Mouse (Mus musculus): ENCODE measurements around the gene Zfhx3.

The Zfhx3 gene

DNA sequence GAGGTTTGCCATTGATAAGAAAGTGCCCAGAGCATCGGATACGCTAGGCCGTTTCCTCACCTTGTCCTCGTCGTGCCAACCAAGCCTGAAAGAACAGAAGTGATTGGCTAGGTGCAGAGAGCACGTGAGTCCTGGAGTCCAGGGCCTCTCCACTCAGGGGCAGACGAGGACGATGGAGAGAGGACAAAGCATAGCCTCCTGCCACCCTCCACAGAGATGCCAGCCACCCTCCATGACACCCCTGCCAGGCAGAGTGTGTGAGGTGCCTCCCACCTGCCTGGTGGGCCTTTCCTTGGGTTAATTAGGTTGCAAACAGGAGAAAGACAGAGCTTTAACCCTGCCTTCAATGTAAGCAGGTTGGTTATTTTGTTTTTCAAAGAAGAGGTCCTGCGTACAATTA is 965.6 kb downstream of the Zfhx3 start:
- DNase-seq: no peak

DNA sequence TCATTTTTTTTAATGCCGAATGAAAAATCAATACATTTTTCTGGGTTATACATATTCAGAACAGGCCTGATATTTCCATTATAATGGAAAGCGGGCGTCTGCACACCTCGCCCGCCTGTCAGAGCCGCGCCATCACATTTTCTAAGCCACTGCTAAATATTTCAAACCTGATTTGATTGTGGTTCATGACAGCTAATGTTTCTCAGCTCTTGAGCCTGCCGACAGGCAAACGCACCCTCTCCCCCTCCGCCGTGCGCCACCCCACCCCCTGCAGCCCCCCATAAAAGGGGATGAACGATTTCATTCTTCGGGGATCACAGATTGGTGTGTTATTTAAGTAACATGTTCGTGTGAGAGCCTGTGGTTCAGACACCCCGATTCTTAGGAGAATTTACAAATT is 966.1 kb downstream of the Zfhx3 start:
- DNase-seq: no peak

DNA sequence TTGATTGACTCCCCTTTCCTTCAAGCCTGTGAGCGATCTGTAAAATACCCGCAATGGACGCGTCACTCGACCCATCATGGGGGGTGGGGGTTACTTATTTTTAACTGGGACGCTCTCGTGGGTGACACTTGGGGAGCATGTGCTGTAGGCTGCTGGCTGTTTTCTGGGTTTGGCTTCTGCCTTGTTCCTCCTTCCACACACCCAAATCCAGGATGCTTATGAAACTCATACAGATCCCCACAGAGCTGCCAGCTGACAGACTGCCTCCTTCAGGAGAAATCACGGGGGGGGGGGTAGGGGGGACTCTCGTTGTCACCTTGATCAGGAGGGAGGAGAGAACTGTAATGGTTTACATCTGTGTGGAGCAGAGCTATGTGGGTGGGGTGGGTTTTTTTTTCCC is 966.6 kb downstream of the Zfhx3 start:
- no peak for DNase-seq

DNA sequence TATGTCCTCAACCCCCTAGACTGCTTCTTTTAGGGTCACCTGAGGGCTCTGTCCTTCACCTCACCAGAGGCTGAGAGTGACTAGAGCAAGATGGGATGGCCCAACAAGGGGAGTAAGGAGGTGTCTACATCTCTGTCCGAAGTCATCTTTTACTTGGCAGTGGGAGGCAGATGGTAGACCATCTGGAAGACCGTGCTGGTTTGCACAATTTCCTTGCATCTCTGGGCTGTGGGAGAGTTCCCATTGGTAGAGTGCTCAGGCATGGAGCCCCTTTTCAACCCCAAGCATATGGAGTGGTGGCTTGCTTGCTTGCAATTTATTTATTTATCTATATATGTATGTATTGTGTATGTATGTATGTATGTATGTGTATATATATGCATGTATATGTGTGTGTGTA is 967.0 kb downstream of the Zfhx3 start:
- DNase-seq: no peak

DNA sequence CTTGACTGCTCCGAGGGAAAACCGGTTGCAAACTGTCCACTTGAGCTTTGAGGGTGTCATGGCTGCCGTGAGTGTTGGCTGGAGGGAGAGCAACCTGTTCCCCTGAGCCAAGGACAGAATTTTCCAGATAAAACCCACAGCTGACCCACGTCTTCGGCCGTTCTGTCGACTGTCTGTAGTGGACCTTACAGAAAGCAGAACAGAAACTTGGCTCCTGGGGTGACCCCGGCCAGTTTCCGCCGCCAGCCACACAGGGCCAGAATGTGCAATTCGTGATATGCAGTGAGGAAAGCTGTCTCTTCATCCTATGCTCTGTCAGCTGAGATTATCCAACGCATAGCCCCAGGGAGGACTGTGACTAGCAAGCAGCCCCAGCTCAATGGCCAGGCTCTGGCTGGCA is 968.4 kb downstream of the Zfhx3 start:
- DNase-seq: no peak

DNA sequence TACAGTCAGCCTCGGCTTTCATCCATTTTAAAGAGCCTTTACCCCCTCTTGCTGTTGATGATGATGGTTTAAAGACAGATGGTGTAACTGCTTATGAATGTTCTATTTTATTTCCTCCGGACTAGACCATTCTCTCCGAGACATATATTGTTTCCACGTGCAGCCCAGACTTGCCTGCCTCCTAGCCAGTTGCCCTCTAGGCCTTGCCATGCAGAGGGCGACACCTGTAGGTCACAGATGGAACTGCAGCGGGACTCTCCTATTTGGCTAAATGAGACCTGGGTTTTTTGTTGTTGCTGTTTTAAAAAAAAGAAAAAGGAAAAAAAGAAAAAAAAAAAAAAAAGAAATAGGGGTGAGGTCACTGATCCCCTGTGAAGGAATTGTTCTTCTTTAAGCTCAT is 969.1 kb downstream of the Zfhx3 start:
- DNase-seq: peak; percentile 87

DNA sequence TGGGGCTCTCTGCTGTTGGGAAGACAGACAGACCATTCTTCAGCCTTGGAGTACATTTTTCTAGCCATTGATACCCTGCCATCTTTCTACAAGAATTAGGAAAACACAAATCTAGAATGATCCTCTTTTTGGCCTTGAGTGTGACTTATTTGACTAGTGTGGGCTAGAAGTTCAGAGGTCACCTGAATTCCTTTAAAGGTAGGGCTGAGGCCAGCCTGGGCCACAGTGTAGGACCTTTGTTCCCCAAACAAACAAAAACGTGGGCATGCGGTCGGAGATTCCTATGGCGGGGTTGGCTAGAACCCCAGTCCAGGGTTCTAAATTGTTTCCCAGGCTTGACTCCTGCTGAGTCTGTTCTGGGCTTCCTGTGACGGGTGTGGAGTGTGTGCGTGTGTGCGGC is 970.6 kb downstream of the Zfhx3 start:
- DNase-seq: no peak

DNA sequence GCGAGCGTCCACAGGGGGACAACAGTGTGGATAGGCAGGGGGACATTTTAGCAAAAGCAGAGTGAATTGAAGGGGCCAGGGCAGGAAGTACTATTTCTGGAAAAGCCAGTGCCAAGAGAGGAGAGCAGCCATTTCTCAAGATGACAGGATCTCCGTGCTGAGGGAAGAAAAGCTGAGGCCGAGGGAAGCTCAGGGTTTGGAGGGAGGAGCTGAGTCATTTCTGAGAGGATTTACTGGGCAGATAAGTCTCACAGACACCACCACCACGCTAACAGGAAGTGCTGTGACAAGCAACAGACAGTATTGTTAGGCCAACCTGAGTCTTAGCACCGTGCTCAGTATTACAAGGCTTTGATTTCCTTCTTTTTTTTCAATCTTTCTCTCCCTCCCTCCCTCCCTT is 973.0 kb downstream of the Zfhx3 start:
- no peak for DNase-seq

DNA sequence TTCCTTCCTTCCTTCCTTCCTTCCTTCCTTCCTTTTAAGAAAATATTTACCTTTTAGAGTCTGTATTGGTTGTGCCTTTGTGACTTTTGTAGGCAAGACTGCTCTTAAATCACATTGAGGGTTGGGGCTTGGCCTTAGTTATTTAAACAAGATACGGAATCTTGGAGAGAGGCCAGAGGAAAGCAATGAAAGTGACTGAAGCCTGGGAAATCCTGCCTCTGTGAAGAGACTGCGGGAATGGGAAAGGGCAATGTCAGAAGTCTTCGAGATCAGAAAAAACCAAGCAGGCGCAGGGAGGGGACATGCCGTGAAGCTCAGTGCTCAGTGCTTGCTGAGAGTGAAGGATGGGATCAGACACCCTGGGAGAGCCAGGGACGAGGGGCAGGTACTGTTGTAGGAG is 973.4 kb downstream of the Zfhx3 start:
- no peak for DNase-seq

DNA sequence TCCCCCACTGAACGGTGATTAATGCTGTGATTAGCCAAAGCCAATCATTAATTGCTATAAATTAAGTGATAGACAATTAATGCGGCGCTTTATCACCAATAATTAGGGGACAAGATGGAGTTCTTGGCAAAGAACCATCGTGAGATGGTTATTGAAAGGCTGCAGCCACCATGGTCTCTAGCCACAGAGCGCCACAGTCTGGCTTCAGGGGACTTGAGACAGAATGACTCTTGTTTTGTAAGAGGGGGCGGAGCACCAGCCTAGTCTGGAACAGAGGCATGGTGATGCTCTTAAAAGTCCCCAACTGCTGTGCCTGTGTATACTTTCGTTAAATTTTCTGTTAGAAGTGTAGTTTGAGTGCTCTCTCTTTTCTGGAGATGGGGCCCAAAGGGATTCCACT is 977.7 kb downstream of the Zfhx3 start:
- DNase-seq: no peak

DNA sequence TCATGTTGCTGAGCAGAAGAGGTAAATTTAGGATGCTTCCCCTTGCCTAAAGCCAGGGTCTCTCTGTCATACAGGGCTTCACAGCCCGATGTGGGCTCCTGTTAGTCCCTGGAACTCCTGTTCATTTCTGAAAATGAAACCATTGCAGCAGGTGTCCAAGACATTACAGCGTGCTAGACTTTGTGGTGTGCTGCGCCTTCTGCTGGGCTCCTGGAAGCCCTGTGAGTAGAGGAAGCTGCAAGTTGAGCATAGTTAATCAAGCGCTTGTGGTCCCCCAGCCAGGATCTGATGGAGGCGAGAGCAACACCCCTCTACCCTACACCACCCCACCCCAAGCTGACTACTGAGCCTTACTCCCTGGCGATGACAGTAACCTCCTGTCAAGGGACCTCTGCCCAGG is 980.7 kb downstream of the Zfhx3 start:
- DNase-seq: no peak

DNA sequence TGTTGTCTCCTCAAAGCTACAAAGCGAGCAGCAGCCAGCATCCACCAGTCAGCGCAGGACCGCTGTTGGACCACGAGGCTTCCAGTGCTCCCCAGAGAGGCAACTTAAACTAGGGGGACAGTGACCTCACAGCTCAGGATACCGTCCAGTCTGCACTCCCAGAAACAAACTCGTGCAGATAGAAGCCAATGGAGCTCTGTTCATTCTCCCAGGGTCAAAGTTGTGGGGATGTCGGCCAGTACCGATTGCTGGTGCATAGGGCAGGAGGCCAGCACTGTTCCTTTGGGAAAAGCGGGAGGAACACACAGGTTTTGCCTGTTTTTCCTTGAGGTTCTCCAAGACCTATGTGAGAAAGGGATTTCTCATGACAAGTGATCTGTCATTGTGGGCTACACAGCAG is 982.1 kb downstream of the Zfhx3 start:
- no peak for DNase-seq

DNA sequence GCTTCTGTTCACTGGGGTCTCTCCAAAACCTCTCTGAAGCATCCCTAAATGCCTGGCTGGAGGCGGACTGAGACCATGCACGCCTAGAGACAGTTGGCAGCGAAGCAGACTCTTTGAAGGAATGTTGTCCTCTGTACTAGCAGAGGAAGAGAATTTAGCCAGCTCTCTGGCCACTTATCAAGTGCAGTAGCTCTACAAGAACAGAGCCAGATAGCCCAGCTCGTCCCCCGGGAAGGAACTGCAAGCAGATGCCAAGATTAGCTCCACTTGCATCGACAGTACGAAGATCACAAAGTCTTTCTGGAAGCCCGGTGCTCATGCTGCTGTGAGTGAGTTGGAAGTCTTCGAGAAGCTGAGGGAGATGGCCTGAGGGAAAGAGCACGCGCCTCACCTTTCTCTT is 983.7 kb downstream of the Zfhx3 start:
- DNase-seq: no peak

DNA sequence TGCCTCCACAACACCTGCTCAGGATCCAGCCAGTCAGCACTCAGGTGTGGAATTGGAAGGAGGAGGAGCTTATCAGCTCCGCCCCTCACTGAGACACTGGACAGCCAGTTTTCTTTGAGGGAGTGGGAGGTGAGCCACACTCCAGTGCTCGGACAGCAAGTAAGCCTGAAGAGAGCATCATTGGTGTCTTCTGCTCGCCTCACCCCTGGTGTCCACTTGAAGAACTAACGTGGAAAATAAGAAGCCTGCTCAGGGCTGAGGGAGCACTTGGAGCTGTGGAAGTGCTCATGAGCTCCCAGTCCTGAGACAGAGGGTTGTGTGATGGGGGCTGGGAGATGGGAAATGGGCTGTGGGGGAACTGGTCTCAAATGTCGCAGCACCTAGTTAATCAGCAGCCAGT is 988.2 kb downstream of the Zfhx3 start:
- DNase-seq: no peak

DNA sequence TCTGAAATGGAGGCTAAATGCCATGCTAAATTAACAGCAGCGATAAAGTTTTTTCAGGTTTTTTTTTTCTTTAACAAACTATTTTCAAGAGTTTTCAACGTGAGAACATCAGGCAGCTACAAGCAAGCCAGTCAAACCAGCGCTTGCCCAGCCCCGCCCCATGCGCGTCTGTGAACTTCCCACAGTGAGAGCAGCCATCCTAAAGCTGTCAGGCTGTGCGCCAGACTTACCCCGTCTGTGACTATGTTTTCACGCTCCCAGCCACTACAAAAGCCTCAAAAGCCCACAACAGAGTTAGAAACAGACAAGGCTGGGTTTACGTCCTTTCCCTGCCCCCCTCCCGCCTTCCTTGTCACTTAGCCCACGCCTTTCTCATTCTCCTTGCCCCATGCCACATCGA is 989.4 kb downstream of the Zfhx3 start:
- DNase-seq: no peak

DNA sequence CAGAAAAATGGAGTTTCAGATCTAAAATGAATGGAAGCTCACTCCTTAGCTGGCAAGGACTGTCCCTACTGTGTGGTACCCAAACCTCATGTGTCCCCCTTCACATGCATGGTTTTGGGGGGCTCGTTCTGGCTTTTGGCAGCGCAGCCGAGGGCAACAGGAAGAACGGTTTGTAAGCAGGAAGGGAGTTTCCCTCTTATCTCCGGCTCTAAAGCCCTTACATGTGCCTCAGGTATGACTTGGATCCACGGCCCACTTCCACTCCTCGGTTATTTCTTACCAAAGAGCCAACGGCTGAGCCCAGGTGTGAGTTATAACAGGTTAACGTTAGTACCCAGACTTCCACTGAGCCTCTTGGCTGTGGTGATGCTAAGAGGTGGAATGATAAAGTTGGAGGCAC is 990.3 kb downstream of the Zfhx3 start:
- DNase-seq: no peak

DNA sequence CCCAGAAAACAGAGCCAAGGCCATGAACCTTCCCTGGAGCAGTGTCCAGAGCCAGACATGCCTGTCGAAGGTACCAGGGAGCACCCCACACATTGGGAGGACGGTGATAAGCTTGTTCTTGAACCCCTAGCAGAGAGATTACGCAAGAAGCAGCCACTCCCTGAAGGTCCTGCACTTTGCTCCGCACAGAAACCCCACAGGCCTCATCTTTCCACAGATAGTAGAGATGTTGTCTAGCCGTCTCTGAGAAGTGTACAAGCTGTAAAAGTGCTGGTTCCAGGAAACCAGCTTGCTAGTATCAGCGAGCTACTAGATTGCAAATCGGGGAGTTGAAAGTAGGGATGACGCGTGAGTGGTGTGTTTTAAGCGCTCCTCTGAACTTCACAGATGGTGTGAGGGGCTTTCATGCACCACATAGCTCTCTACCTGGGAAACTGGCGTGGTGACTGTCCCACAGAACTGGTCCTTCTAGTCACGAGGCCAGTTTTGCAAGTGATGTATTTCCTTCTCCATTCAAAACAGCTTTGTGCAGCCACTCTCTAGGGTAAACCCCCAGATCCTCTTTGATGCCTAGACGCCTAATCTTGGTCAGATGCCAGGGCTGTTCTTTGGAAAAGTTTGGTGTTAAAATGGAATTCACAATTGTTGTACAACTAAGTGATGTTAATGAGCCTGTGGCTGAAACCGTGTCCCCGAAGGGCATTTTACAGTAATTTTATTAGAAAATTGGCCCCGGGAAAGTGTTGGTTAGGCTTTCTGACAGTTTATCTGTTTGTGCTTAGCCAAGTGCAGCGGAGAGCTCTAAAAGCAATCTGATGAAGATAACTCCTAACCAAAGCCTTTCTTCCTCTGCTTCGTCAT is 993.6 kb downstream of the Zfhx3 start:
- no peak for DNase-seq

DNA sequence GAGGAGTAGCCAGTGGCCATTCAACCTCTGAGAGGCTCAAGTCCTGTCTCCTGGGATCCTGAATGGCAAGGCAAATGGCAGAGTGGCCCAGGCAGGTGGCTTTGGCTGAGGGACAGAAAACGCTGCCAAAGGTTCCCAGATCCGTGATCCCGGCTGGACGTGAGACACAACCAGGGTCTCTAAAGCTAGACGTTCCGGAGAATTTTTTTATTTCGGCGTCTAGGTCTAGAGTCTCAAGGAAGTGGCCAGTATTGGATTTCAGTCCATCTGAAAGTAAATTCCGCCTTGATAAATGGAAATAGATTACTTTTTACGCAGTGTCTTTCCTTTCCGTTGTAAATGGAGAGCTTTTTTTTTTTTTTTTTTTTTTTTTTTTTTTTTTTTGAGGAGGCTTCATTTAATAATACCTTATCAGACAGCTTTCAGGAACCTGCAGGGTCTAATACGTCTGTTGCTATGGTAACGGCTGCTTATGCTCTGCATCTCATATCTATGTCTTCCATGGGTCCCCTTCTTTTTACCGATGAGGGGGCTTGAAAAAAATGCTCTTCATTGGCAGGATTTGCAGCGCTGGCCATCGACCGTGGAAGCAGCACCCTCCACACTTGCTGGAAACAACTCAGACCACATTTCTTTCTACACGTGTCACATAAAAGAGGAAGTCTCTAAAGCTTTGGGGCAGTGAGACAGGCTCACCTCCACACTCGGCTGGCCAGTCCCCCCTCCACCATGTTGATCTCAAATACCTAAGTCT is 994.4 kb downstream of the Zfhx3 start:
- DNase-seq: no peak

DNA sequence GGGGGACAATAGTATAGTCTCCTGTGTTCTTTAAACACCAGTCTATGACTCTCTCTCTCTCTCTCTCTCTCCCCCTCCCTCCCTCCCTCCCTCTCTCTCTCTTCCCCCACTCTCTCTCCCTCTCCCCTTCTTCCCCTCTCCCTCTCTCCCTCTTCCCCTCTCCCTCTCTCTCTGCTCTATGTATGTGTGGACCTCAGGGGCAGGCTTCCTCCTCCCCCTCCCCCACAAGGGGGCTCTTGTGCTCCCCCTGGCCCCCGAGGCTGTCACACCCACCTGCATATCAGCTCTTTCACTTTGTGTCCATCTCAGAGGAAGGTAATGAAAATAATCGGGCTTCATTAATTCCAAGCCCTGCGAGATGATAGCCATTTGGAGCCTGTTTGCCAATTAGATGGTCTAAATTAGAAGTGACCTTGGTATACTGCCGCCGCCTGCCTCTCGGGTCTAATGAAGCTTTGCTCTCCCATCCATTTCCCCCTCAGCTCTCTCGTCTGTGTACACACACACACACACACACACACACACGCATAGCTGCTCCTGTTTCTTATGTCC is 995.5 kb downstream of the Zfhx3 start:
- no peak for DNase-seq

DNA sequence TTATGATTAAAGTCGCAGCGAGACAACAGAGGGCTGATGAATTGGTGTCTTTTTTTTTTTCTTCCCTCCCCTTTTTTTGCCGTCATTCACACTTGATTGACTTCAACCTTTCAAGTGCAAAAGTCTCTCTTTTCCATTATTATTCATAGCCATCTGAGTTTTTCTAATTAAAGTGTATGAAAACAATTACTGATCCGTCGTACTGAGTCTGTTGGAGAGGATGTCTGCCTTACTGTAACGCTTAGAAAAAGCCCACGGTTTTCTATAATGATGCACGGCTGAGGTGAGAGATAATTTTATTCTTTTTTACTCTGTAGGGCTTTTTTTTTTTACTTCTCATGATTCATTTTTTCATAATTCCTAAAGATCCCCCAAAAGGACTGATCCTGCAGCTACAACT is 1000.2 kb downstream of the Zfhx3 start:
- no peak for DNase-seq

DNA sequence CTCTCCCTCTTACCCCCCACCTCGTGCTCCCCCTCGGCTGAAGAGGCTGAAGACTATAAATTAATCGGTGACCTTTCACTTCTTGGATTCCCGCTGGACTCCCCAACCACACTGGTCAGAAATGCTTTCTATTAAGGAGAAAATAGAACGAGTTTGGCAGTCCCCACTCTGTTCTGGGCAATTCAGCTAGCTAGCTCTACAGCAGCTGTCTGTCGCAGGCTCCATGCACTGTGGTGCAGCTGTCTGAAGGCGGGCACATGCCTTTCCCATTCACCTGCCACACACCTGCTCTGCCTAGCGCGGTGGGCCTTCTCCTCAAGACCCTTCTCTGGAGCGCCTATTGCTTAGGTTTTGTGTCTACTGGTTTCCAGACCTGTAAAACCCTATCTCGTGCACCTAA is 1000.7 kb downstream of the Zfhx3 start:
- no peak for DNase-seq

DNA sequence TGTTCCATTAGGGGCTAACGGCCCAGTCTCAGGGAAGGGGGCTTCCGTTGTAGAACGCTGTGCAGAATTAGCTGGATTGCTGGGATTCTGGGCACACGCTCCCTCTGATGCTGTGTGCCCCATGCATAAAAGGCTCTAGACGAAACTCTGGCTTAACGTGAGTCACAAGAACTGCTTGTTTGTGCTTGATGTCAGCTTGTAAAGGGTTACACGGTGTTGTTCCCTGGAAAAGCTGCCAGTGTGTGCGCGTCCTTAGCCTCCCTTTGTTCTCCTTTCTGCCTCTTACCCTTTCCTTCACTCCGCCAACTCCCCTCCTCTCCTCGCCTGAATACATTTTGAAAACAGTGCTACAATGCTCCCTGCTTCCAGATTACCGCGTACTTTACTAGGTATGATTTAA is 1001.9 kb downstream of the Zfhx3 start:
- DNase-seq: no peak

DNA sequence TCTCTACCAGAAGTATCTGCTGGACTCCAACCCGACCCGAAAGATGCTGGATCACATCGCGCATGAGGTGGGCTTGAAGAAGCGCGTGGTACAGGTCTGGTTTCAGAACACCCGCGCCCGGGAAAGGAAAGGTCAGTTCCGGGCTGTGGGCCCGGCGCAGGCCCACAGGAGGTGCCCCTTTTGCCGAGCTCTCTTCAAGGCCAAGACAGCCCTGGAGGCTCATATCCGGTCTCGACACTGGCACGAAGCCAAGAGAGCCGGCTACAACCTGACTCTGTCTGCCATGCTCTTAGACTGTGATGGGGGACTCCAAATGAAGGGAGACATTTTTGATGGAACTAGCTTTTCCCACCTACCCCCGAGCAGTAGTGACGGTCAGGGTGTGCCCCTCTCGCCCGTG is 1007.9 kb downstream of the Zfhx3 start:
- DNase-seq: no peak

DNA sequence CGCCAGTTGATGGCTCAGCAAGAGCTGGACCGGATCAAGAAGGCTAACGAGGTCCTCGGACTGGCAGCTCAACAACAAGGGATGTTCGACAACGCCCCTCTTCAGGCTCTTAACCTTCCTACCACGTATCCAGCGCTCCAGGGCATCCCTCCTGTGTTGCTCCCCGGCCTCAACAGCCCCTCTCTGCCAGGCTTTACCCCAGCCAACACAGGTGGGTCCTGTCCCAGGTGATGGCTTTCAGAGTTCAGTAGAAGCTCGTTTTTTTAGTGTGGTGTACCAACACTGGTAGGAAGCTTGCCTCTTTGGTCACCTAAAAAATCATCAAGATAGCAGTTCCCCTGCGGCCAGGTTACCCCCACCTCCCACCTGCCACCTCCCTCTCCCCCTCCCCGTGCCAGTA is 1009.1 kb downstream of the Zfhx3 start:
- no peak for DNase-seq

All from kidney, adult 18-20 months (tissue).